Mouse (Mus musculus) heart, adult 2 months (tissue): ENCODE measurements around the gene Gm12248. TPM values are rescaled to one million over a fixed set of nuclear protein-coding genes. Genes with fewer than 3 reads are reported as not detected.

Source experiments
- DNase-seq, 2 experiments: peaks; one replicate each; pipeline ENCODE4 v3.0.0; 2021
- H3K27ac ChIP-seq: fragments of 200-600 bp; 2 replicates; pipeline ENCODE4 v1.8.1; 2022
- H3K27me3 ChIP-seq: fragments of 200-500 bp; 2 replicates; pipeline ENCODE4 v1.6.1; 2012; ENCODE audit warnings: mild to moderate bottlenecking, low read length, inconsistent platforms, mixed read lengths; ENCODE audit not compliant: control insufficient read depth, insufficient read depth
- H3K36me3 ChIP-seq: fragments of 200-500 bp; 2 replicates; pipeline ENCODE4 v1.6.1; 2012; ENCODE audit warnings: low read length, inconsistent platforms; ENCODE audit not compliant: control insufficient read depth, insufficient read depth
- H3K4me1 ChIP-seq: fragments of 200-500 bp; 2 replicates; pipeline ENCODE4 v1.6.1; 2011; ENCODE audit warnings: low read length; ENCODE audit not compliant: control insufficient read depth, insufficient read depth
- H3K4me3 ChIP-seq: fragments of 200-600 bp; 2 replicates; pipeline ENCODE4 v1.8.1; 2022
- H3K79me2 ChIP-seq: fragments of 200-500 bp; replicated peaks from 2 replicates; pipeline ENCODE4 v1.6.1; 2012; ENCODE audit warnings: mild to moderate bottlenecking, inconsistent platforms, low read length, moderate library complexity, mixed read lengths; ENCODE audit not compliant: control insufficient read depth, insufficient read depth
- H3K9ac ChIP-seq: fragments of 200-500 bp; 2 replicates; pipeline ENCODE4 v1.6.1; 2012; ENCODE audit warnings: low read depth, mild to moderate bottlenecking, control low read depth, inconsistent platforms, low read length, mixed read lengths
- CTCF ChIP-seq: fragments of 200-600 bp; IDR thresholded peaks from 2 replicates; pipeline ENCODE4 v1.8.1; 2022; ENCODE audit warnings: antibody characterized with exemption, mild to moderate bottlenecking, moderate library complexity
- EP300 ChIP-seq: fragments of 200-500 bp; IDR thresholded peaks from 2 replicates; pipeline ENCODE4 v1.6.1; 2011; ENCODE audit warnings: low read depth, low read length, control low read depth; ENCODE audit not compliant: insufficient read depth
- POLR2A ChIP-seq: fragments of 200-500 bp; IDR thresholded peaks from 2 replicates; pipeline ENCODE4 v1.6.1; 2011; ENCODE audit warnings: mild to moderate bottlenecking, low read depth, low read length, control low read depth; ENCODE audit not compliant: insufficient read depth
- WGBS: fragments of 180-500 bp; shearing (Covaris S2); methylation state at CpG from one replicate; pipeline ENCODE4 v1.1.7; 2018; 5-methylcytosine and 5-hydroxymethylcytosine counted together
- intact Hi-C: fragments of 180-260 bp; cut with DNase I; formaldehyde crosslinking; loops from one replicate; pipeline ENCODE4 v1.15.1; 2025
- polyA plus RNA-seq: library from polyadenylated mRNA; depleted of rRNA; stranded (reverse); fragments of >200 nt; gene quantifications from 2 replicates; pipeline ENCODE4 v1.2.3, GENCODE M21; 2012; rRNA removed
- total RNA-seq, 2 experiments: library from RNA; stranded (reverse); gene quantifications; 2 replicates each; pipeline ENCODE4 v1.2.3; 2021

Gene Gm12248
- total and polyA plus RNA-seq, 3 experiments = not detected

DNA sequence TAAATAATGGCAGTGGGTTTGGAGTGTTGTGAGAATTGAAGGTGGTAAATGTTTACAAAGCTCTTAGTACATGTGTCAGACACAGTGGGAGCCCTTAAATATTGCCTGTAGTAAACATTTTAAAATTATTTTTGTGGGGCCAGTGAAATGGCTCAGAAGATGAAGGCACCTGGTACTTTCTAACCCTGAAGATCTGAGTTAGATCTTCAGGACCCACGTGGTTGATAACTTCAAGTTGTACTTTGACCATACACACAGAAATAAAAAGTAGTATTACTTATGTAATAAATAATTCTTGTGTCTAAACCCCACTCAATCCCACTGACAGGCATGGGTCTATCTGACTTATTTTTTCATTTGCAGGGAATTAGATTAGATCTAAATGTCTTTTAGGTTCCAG, 78.3 kb downstream of the Gm12248 start:
- Histone ChIP-seq H3K27me3 (no peaks in the 10 kb centered on the region), H3K4me3 (no peak overlapping the region), H3K27ac (no peak overlapping the region), H3K36me3 (peaks cover 23% of the 10 kb centered on the region), H3K4me1 (peaks cover 26% of the 10 kb centered on the region), H3K79me2 (peaks cover 9% of the 10 kb centered on the region), H3K9ac (no peak overlapping the region)
- no peak for TF ChIP-seq POLR2A
- TF ChIP-seq EP300 = no peak
- no peak for TF ChIP-seq CTCF
- intact Hi-C loops = no loop called here
- WGBS = 65% methylated on average over 1 of the region's 1 CpGs
- no peak for DNase-seq

Other genes with a start within 250 kb of the Gm12248 start
- gene Larp1, start 84.1 kb downstream of the Gm12248 start, total RNA-seq = 10 to 100 TPM; 57.4 to 63.4 TPM
- gene Larp1, start 84.1 kb downstream of the Gm12248 start, polyA plus RNA-seq = 26.5 and 35.7 TPM in 2 replicates
- 10 to 100 TPM; 35.5 to 36.4 TPM for gene Cnot8, start 11.0 kb upstream of the Gm12248 start, total RNA-seq
- gene Cnot8, start 11.0 kb upstream of the Gm12248 start, polyA plus RNA-seq = 43.0 and 76.2 TPM in 2 replicates
- gene Gemin5, start 75.4 kb upstream of the Gm12248 start, total RNA-seq = 1 to 10 TPM; 9.1 to 9.3 TPM
- 3.2 and 4.7 TPM in 2 replicates for gene Gemin5, start 75.4 kb upstream of the Gm12248 start, polyA plus RNA-seq
- 10 to 100 TPM; 50.7 to 53.9 TPM for gene Mrpl22, start 78.5 kb upstream of the Gm12248 start, total RNA-seq
- gene Mrpl22, start 78.5 kb upstream of the Gm12248 start, polyA plus RNA-seq = 48.4 and 48.6 TPM in 2 replicates
- 10 to 100 TPM in 1 of 2 experiments, 1 to 10 TPM in 1; 9.3 to 12.4 TPM for gene Igtp, start 106.4 kb upstream of the Gm12248 start, total RNA-seq
- 14.1 and 16.4 TPM in 2 replicates for gene Igtp, start 106.4 kb upstream of the Gm12248 start, polyA plus RNA-seq
- gene Irgm2, start 106.5 kb upstream of the Gm12248 start, total RNA-seq = 10 to 100 TPM; 10.6 to 16.4 TPM
- 11.9 and 18.3 TPM in 2 replicates for gene Irgm2, start 106.5 kb upstream of the Gm12248 start, polyA plus RNA-seq
- not detected for gene 4930438A08Rik, start 181.7 kb upstream of the Gm12248 start, total RNA-seq
- gene 4930438A08Rik, start 181.7 kb upstream of the Gm12248 start, polyA plus RNA-seq = not detected in 2 replicates
- gene Zfp692, start 213.9 kb upstream of the Gm12248 start, total RNA-seq = 1 to 10 TPM; 3.1 to 4.4 TPM
- 9.8 and 11.3 TPM in 2 replicates for gene Zfp692, start 213.9 kb upstream of the Gm12248 start, polyA plus RNA-seq
- 10 to 100 TPM; 41.9 to 48.7 TPM for gene Zfp672, start 237.2 kb upstream of the Gm12248 start, total RNA-seq
- 33.8 and 38.4 TPM in 2 replicates for gene Zfp672, start 237.2 kb upstream of the Gm12248 start, polyA plus RNA-seq
- 10 to 100 TPM; 28.4 to 33.9 TPM for gene Sh3bp5l, start 237.6 kb upstream of the Gm12248 start, total RNA-seq
- 22.8 and 30.4 TPM in 2 replicates for gene Sh3bp5l, start 237.6 kb upstream of the Gm12248 start, polyA plus RNA-seq